Mouse (Mus musculus) small intestine, adult 2 months (tissue): Measurements from ENCODE around the gene Mdh2.

Experiments used
- CTCF ChIP-seq: fragments of 200-500 bp; IDR thresholded peaks from 2 replicates; pipeline ENCODE4 v1.5.1; 2012; ENCODE audit warnings: low read depth, mild to moderate bottlenecking, control low read depth, inconsistent platforms, low read length, moderate library complexity, mixed read lengths; ENCODE audit not compliant: insufficient replicate concordance, insufficient read length; ENCODE audit errors: extremely low read depth
- POLR2A ChIP-seq: fragments of 200-500 bp; IDR thresholded peaks from 2 replicates; pipeline ENCODE4 v1.6.1; 2012; ENCODE audit warnings: low read depth, mild to moderate bottlenecking, control low read depth, inconsistent platforms, low read length, moderate library complexity

GRCm38 (mm10) chr5:135742941-135743740, 35.1 kb upstream of the Mdh2 start:
- TF ChIP-seq CTCF, result no peak
- no peak; the same call in 1 of the 2 replicates for TF ChIP-seq POLR2A
